Mouse (Mus musculus) olfactory bulb, adult 2 months (tissue): Measurements from ENCODE around the gene Ndufc1. TPM values are rescaled to one million over a fixed set of nuclear protein-coding genes. Genes with fewer than 3 reads are reported as not detected.
"Not testable (repeated sequence)": the region's sequence is repeated elsewhere in the genome, so short reads cannot be mapped to it uniquely, and the experiment has no call there.

Source experiments
- H3K27ac ChIP-seq: fragments of 200-500 bp; 2 replicates; pipeline ENCODE4 v1.5.1; 2012; ENCODE audit warnings: low read depth, low read length; ENCODE audit not compliant: insufficient read depth
- H3K4me1 ChIP-seq: fragments of 200-500 bp; 2 replicates; pipeline ENCODE4 v1.6.1; 2012; ENCODE audit warnings: low read length; ENCODE audit not compliant: control insufficient read depth, insufficient read depth
- H3K4me3 ChIP-seq: fragments of 200-500 bp; 2 replicates; pipeline ENCODE4 v1.5.1; 2012; ENCODE audit warnings: mild to moderate bottlenecking, low read depth, low read length, moderate library complexity; ENCODE audit not compliant: insufficient read depth
- CTCF ChIP-seq: fragments of 200-500 bp; IDR thresholded peaks from 2 replicates; pipeline ENCODE4 v1.5.1; 2012; ENCODE audit warnings: low read depth, mild to moderate bottlenecking, low read length, moderate library complexity; ENCODE audit not compliant: insufficient read depth
- POLR2A ChIP-seq: fragments of 200-500 bp; IDR thresholded peaks from 2 replicates; pipeline ENCODE4 v1.6.1; 2012; ENCODE audit warnings: mild to moderate bottlenecking, low read depth, low read length, moderate library complexity; ENCODE audit not compliant: insufficient read depth
- WGBS: fragments of 180-500 bp; shearing (Covaris S2); methylation state at CpG from one replicate; pipeline ENCODE4 v1.1.7; 2018; 5-methylcytosine and 5-hydroxymethylcytosine counted together
- polyA plus RNA-seq: library from polyadenylated mRNA; stranded (reverse); fragments of >200 nt; gene quantifications from 2 replicates; pipeline ENCODE4 v1.2.4, GENCODE M21; 2012; ENCODE audit warnings: low replicate concordance; ENCODE audit not compliant: missing spikeins, insufficient read depth, insufficient read length

The Ndufc1 gene
- polyA plus RNA-seq, 1 experiment = not detected

DNA sequence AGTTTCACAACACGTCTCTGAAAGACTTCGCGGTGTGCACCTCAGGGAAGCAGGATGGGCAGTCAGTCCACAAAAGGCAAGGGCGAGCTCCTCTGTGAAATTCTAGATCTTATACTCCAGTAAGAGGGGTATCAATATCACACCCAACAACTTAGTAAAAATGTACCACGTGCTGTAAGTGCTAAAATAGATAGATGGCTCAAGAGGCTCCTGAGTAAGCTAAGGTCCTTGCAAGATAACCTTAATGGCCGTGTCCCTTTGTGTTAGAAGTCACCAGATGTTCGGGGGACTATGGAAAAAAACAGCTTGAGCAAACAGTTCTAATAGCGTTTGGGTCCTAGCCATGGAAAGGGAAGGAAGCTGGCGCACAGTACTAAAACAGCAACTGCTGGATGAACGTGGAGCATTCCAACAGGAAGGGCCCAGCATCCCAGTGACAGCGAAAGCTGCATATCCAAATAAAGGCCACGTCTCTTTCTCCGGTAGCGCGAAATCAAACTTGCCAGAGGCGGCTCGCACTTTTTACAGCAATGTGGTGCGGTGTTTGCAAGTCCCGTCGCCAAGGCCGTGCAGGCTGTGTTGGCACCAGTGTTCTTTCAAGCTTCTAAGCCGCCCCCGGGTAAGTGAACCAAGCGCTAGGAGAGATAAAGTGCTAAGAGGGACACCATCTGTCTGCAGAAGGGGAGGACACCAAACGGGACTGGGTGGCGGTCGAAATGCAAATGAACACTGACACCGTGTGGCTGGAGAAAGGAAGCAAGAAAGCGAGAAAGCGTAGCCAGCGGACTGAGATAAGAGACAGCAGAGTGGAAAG lies 43.9 kb downstream of the Ndufc1 start:
- H3K4me1 ChIP-seq = peaks cover 3% of the 10 kb centered on the region; the same call in 1 of the 2 replicates
- H3K4me3 ChIP-seq = peak overlapping the region; percentile 34
- TF ChIP-seq CTCF (peak; percentile 81), POLR2A (no peak)
- WGBS = 9% methylated on average over 31 of the region's 31 CpGs
- H3K27ac ChIP-seq = no peak overlapping the region

DNA sequence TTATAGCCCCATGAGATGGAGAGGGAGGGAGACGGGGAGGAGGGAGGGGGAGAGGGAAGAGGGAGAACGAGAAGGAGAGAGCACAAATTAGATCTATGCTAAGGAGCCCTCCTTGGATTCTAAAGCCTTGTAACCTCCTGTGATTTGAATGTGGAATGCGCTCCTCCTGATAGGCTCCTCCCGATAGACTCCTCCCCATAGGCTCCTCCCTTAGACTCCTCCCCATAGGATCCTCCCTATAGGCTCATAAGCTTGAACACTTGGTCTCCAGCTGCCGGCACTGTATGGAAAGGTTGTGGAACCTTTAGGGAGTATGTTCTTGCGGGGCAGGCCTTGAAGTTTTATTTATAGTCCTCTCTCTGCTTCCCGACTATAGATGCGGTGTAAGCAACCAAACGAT lies 47.7 kb downstream of the Ndufc1 start:
- WGBS = 29% methylated on average over 9 of the region's 9 CpGs
- H3K4me1 ChIP-seq = peaks cover 10% of the 10 kb centered on the region
- no peak for TF ChIP-seq CTCF
- TF ChIP-seq POLR2A = no peak
- H3K4me3 ChIP-seq = no peak overlapping the region
- H3K27ac ChIP-seq = no peak overlapping the region

DNA sequence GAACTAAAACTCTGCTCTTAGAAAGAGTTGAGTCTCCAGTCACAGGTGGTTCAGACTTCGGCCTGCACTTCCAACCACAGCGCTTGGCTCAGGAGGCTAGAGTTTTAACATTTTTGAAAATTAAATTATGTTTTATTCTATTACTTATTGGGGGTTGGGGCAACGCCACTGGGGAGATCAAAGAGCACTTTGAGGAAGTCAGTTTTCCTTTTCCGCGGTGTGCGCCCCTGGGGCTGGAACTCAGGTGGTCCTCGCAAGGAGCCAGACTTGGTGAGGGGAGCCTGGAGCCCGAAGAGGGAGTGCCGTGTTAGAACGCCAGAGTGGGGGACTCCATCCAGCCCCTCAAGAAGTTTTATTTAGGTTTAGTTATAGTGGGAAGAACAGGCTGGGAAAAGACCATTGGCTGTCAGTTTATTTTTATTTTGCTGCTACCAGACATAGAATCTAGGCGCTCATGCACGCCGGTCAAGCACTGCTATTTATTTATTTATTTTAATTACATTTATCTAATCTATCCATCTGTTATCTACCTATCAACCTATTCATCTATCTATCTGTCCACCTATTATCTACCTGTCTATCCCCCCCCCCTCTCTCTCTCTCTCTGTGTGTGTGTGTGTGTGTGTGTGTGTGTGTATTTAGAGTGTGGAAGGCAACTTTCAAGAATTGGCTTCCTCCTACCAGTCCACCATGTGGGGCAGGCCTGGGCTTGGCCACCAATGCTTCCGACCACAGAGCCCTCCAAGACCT lies 49.1 kb downstream of the Ndufc1 start:
- TF ChIP-seq POLR2A = no peak
- TF ChIP-seq CTCF = no peak
- Histone ChIP-seq H3K4me3 (no peak overlapping the region), H3K4me1 (peaks cover 7% of the 10 kb centered on the region), H3K27ac (no peak overlapping the region)
- 67% methylated on average over 14 of the region's 14 CpGs for WGBS

DNA sequence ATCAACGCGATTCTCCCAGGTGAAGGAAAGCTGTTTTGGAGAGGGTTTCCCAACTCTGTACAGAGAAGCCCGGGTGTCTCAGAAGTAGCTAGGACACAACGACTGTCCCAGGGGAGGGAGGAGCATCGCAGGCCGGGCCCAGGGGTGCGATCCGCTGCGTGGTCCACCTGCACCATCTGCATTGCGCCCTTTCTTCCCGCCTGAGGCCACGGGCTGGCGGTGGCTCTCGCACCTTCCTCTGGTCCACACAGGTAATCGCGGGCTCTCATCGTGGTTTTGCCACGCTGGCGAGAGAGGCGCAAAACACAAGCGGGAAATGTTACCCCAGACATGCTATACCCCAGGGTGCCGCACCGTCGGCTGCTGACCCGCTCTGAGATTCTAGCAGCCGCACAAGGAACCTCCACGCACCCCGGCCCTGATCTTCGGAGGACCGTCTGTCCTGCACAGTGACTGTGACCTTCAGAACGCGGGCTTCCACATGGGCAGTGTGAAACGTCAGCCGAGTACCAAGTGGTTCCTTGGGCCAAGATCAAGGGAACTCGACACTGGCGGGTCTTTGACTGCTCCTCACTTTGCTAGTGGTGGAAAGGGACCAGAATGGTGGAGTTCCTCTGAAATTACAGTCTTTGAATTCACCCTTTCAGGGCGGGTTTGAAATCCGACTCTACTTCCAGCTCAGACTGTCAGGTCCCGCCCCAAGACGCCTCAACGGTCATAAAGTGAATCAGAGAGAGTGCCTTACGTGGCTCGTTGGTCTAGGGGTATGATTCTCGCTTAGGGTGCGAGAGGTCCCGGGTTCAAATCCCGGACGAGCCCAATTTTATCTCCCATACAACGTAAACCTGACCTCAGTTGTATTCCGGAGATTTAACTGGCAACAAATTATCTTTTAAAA lies 49.9 kb downstream of the Ndufc1 start:
- TF ChIP-seq POLR2A (no peak), CTCF (no peak)
- Histone ChIP-seq H3K27ac (no peak overlapping the region), H3K4me1 (peaks cover 7% of the 10 kb centered on the region), H3K4me3 (peak overlapping the region; percentile 43)
- WGBS = 6% methylated on average over 50 of the region's 50 CpGs

DNA sequence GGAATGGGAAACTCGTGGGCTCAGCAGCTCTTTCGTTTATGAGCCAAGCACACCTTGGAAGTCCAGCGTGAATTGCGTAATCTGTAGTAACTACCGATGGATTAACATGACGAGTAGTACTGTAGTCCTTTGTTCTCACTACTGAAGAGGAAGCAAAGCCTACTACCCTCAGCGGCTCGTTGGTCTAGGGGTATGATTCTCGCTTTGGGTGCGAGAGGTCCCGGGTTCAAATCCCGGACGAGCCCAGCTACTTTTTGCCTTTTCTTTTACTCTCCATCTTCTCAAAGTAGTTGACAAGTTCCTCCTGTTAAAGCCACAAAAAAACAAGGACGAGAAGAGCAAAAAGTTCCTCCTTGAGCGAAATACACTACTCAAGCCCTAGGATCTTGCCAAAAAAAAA lies 50.6 kb downstream of the Ndufc1 start:
- WGBS = 16% methylated on average over 15 of the region's 15 CpGs
- Histone ChIP-seq H3K27ac (no peak overlapping the region), H3K4me1 (peaks cover 7% of the 10 kb centered on the region), H3K4me3 (peak overlapping the region; percentile 43; the same call in 1 of the 2 replicates)
- no peak for TF ChIP-seq POLR2A
- no peak for TF ChIP-seq CTCF

DNA sequence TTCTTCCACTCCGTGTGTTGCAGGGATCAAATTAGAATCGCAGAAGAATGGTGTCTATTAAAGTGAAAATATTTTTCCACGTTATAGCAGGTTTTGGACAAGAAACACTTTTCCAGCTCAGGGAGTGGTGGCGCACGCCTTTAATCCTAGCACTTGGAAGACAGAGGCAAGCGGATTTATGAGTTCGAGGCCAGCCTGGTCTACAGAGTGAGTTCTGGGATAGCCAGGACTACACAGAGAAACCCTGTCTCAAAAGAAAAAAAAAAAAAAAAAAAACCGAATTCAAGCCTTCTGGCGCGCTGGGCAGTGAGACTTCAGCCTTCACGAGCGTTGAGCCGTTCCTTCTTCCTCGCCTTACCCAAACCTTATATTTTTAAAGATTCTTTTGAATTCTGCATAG lies 51.2 kb downstream of the Ndufc1 start:
- 62% methylated on average over 14 of the region's 14 CpGs for WGBS
- Histone ChIP-seq H3K4me3 (no peak overlapping the region), H3K27ac (no peak overlapping the region), H3K4me1 (peaks cover 7% of the 10 kb centered on the region)
- TF ChIP-seq CTCF (no peak), POLR2A (no peak)

DNA sequence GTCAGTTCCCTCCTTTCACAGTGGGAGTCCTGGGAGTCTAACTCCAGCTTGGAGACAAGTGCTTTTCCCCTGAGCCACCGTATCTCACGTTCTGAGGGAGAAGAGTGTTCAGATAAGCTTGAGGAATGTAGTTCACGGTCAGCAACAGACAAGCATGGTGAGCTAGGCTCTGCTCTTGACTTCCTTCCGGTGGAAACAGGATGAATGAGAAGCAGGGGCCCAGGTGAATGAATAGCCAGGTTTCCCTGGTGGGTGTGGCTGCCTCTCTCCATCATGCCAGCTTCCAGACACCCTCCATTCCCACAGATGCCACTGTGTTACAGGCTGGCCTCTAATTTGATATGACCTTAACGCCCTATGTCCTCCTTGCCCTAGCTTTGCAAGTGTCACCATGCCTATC lies 51.7 kb downstream of the Ndufc1 start:
- no peak overlapping the region for H3K4me3 ChIP-seq
- WGBS = 76% methylated on average over 5 of the region's 5 CpGs
- H3K4me1 ChIP-seq = peaks cover 7% of the 10 kb centered on the region
- no peak overlapping the region for H3K27ac ChIP-seq
- no peak for TF ChIP-seq POLR2A
- TF ChIP-seq CTCF = no peak

DNA sequence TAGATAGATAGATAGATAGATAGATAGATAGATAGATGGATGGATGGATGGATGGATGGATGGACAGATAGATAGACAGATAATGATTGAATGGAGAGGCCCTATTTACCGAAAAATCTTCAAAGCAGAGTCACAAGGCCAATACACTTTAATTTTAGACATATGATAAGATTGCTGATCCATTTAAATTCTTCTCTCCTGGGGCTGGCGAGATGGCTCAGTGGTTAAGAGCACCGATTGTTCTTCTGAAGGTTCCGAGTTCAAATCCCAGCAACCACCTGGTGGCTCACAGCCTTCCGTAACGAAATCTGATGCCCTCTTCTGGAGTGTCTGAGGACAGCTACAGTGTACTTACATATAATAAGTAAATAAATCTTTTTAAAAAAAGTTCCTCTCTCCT lies 53.8 kb downstream of the Ndufc1 start:
- H3K4me3 ChIP-seq, H3K4me1 ChIP-seq, H3K27ac ChIP-seq: not testable (repeated sequence)
- 93% methylated on average over 6 of the region's 6 CpGs for WGBS

Other genes starting within 250 kb of the Ndufc1 start
- gene Noct, start 184.5 kb downstream of the Ndufc1 start, polyA plus RNA-seq = not detected in 2 replicates
- gene Elf2, start 68.3 kb downstream of the Ndufc1 start, polyA plus RNA-seq = not detected in 2 replicates
- not detected in 2 replicates for gene Mgarp, start 12.2 kb downstream of the Ndufc1 start, polyA plus RNA-seq
- gene Naa15, start 6.2 kb upstream of the Ndufc1 start, polyA plus RNA-seq = not detected in 2 replicates
- gene Rab33b, start 74.9 kb upstream of the Ndufc1 start, polyA plus RNA-seq = not detected in 2 replicates
- 388 TPM in 1 of 2 replicates, not detected in the other for gene Setd7, start 151.9 kb upstream of the Ndufc1 start, polyA plus RNA-seq